In genomic region chr7:91543286-91543650, GRCm38 (mm10) we compare ENCODE assay signal across 8 mouse cellular contexts.
DNase-seq lines count a peak whose midpoint lies in the region; ATAC-seq and TF ChIP-seq lines count a peak whose summit lies in the region.

No protein-coding gene starts in this region.

- H3K4me3 ChIP-seq in kidney, embryonic 15.5 days (replicated peaks): peak overlapping the region; percentile 38
- no peak overlapping the region for H3K4me3 ChIP-seq in kidney, adult 2 months (ENCODE audit: insufficient read depth, low read depth, low read length)
- H3K4me3 ChIP-seq in forebrain, embryonic 12.5 days (replicated peaks): peak overlapping the region; percentile 43
- H3K4me3 ChIP-seq in limb, embryonic 11.5 days (ENCODE audit: low read depth, low read length): no peak overlapping the region
- H3K4me3 ChIP-seq in neural tube, embryonic 11.5 days (ENCODE audit: low read depth, low read length): peak overlapping the region; percentile 36

- ATAC-seq in kidney, embryonic 15.5 days (replicated peaks; ENCODE audit: low FRiP score): peak; percentile 18; the same call in 1 of the 2 replicates
- 0 out of 2 replicates have a peak, but pooled peaks have one; percentile 22 for ATAC-seq in forebrain, embryonic 12.5 days (ENCODE audit: low FRiP score)
- ATAC-seq in limb, embryonic 11.5 days (ENCODE audit: insufficient number of reproducible peaks, low FRiP score, low TSS enrichment, low read depth): no peak
- ATAC-seq in neural tube, embryonic 11.5 days (ENCODE audit: insufficient read depth, low FRiP score, low TSS enrichment): peak; percentile 42; the same call in 1 of the 2 replicates

- peaks cover 15% of the 10 kb centered on the region for H3K27me3 ChIP-seq in kidney, embryonic 15.5 days
- H3K27me3 ChIP-seq in kidney, adult 2 months (replicated peaks; ENCODE audit: control insufficient read depth, insufficient read depth, low read length): no peaks in the 10 kb centered on the region
- peaks cover 5% of the 10 kb centered on the region; the same call in 1 of the 2 replicates for H3K27me3 ChIP-seq in forebrain, embryonic 12.5 days
- H3K27me3 ChIP-seq in limb, embryonic 11.5 days (ENCODE audit: control insufficient read depth, insufficient read depth, low read length): peaks cover 3% of the 10 kb centered on the region; the same call in 1 of the 2 replicates
- no peaks in the 10 kb centered on the region for H3K27me3 ChIP-seq in neural tube, embryonic 11.5 days (ENCODE audit: control insufficient read depth, insufficient read depth, low read length)

- DNase-seq in kidney, adult 2 months: no peak
- no peak for DNase-seq in limb, embryonic 11.5 days (ENCODE audit: low spot score)
- DNase-seq in neural tube, embryonic 11.5 days (ENCODE audit: low spot score): peak; percentile 11
- no peak for DNase-seq in adrenal gland, postnatal 4 days (ENCODE audit: low spot score in 2 of 2)
- DNase-seq in left cerebral cortex, adult 11 months (ENCODE audit: low spot score): no peak
- DNase-seq in frontal cortex, postnatal 25 days (ENCODE audit: low spot score in 2 of 2): no peak

- no peak overlapping the region for H3K27ac ChIP-seq in kidney, embryonic 15.5 days
- no peak overlapping the region for H3K27ac ChIP-seq in kidney, adult 2 months (ENCODE audit: insufficient read depth, low read depth, low read length)
- H3K27ac ChIP-seq in forebrain, embryonic 12.5 days: no peak overlapping the region
- H3K27ac ChIP-seq in limb, embryonic 11.5 days (replicated peaks; ENCODE audit: low read depth, low read length): no peak overlapping the region
- H3K27ac ChIP-seq in neural tube, embryonic 11.5 days (ENCODE audit: low read depth, low read length): no peak overlapping the region

- no peak for TF ChIP-seq POLR2A in kidney, adult 2 months (IDR thresholded peaks at IDR 0.05; ENCODE audit: low read depth, low read length)

- H3K9me3 ChIP-seq in kidney, embryonic 15.5 days (replicated peaks): no peaks in the 10 kb centered on the region
- H3K9me3 ChIP-seq in forebrain, embryonic 12.5 days: no peaks in the 10 kb centered on the region
- H3K9me3 ChIP-seq in limb, embryonic 11.5 days (ENCODE audit: control insufficient read depth, low read length): no peaks in the 10 kb centered on the region
- no peaks in the 10 kb centered on the region for H3K9me3 ChIP-seq in neural tube, embryonic 11.5 days (ENCODE audit: control insufficient read depth, low read length)

- peaks cover 11% of the 10 kb centered on the region for H3K4me1 ChIP-seq in kidney, embryonic 15.5 days
- H3K4me1 ChIP-seq in kidney, adult 2 months (ENCODE audit: control insufficient read depth, insufficient read depth, low read length): no peaks in the 10 kb centered on the region
- peaks cover 10% of the 10 kb centered on the region; the same call in 1 of the 2 replicates for H3K4me1 ChIP-seq in forebrain, embryonic 12.5 days
- H3K4me1 ChIP-seq in limb, embryonic 11.5 days (ENCODE audit: control insufficient read depth, insufficient read depth, low read length): no peaks in the 10 kb centered on the region
- no peaks in the 10 kb centered on the region for H3K4me1 ChIP-seq in neural tube, embryonic 11.5 days (ENCODE audit: control insufficient read depth, insufficient read depth, low read length)

- H3K4me2 ChIP-seq in kidney, embryonic 15.5 days: peak overlapping the region; percentile 68
- peak overlapping the region; percentile 63 for H3K4me2 ChIP-seq in forebrain, embryonic 12.5 days
- peak overlapping the region; percentile 68 for H3K4me2 ChIP-seq in limb, embryonic 11.5 days (ENCODE audit: low read depth, severe bottlenecking)
- peak overlapping the region; percentile 72 for H3K4me2 ChIP-seq in neural tube, embryonic 11.5 days (ENCODE audit: low read depth)

- no peaks in the 10 kb centered on the region for H3K36me3 ChIP-seq in kidney, embryonic 15.5 days
- H3K36me3 ChIP-seq in kidney, adult 2 months (ENCODE audit: control insufficient read depth, insufficient read depth, low read length): no peaks in the 10 kb centered on the region
- H3K36me3 ChIP-seq in forebrain, embryonic 12.5 days (replicated peaks): no peaks in the 10 kb centered on the region
- H3K36me3 ChIP-seq in limb, embryonic 11.5 days (ENCODE audit: control insufficient read depth, insufficient read depth, low read length): no peaks in the 10 kb centered on the region
- H3K36me3 ChIP-seq in neural tube, embryonic 11.5 days (ENCODE audit: control insufficient read depth, insufficient read depth, low read length): no peaks in the 10 kb centered on the region

- WGBS in kidney, embryonic 15.5 days: 34% methylated on average over 4 of the region's 4 CpGs
- WGBS in kidney, adult 2 months: 32% methylated on average over 4 of the region's 4 CpGs
- 39% methylated on average over 4 of the region's 4 CpGs for WGBS in forebrain, embryonic 12.5 days
- WGBS in limb, embryonic 11.5 days: 51% methylated on average over 4 of the region's 4 CpGs
- 35% methylated on average over 4 of the region's 4 CpGs for WGBS in neural tube, embryonic 11.5 days

- TF ChIP-seq CTCF in kidney, adult 2 months (conservative IDR thresholded peaks at IDR 0.05; ENCODE audit: insufficient read depth, insufficient read length, low read depth, low read length): no peak

- 0 out of 2 replicates have a peak overlapping the region, but pooled peaks have one; percentile 26 for H3K9ac ChIP-seq in kidney, embryonic 15.5 days
- peak overlapping the region; percentile 49; the same call in 1 of the 2 replicates for H3K9ac ChIP-seq in forebrain, embryonic 12.5 days
- no peak overlapping the region for H3K9ac ChIP-seq in limb, embryonic 11.5 days (ENCODE audit: low read length)
- peak overlapping the region; percentile 32; the same call in 1 of the 2 replicates for H3K9ac ChIP-seq in neural tube, embryonic 11.5 days (ENCODE audit: low read length)

Comparison
In these comparisons a context has a peak if more than half of its experiments do, and no peak if none do; other contexts are left out.
1. H3K4me3 ChIP-seq: peak in kidney, embryonic 15.5 days (single experiment), forebrain, embryonic 12.5 days (single experiment) and neural tube, embryonic 11.5 days (single experiment); none in kidney, adult 2 months (single experiment) and limb, embryonic 11.5 days (single experiment).
2. Peak in every context shown above with its lines, with median percentiles within 50 percentile points of each other: H3K4me2 ChIP-seq.